Mouse (Mus musculus) kidney, embryonic 15.5 days (tissue): ENCODE data around the gene Disp3. TPM values are rescaled to one million over a fixed set of nuclear protein-coding genes. Genes with fewer than 3 reads are reported as not detected.
A peak's percentile ranks its signal among the peaks of the same experiment; 100 is the strongest.

Source experiments
- ATAC-seq: fragments of 200-750 bp; cut with Nextera tagmentation; replicated peaks from 2 replicates; pipeline ENCODE4 v1.8.0; 2017; ENCODE audit warnings: moderate TSS enrichment; ENCODE audit not compliant: low FRiP score
- H3K27ac ChIP-seq: fragments of 300-500 bp; sonication (generic); 2 replicates; pipeline ENCODE4 v1.5.1; 2015; ENCODE audit warnings: mild to moderate bottlenecking, inconsistent platforms
- H3K27me3 ChIP-seq: fragments of 300-500 bp; sonication (generic); 2 replicates; pipeline ENCODE4 v1.6.1; 2015; ENCODE audit warnings: inconsistent platforms
- H3K36me3 ChIP-seq: fragments of 300-500 bp; sonication (generic); 2 replicates; pipeline ENCODE4 v1.6.1; 2015; ENCODE audit warnings: inconsistent platforms
- H3K4me1 ChIP-seq: fragments of 300-500 bp; sonication (generic); 2 replicates; pipeline ENCODE4 v1.6.1; 2015; ENCODE audit warnings: inconsistent platforms
- H3K4me2 ChIP-seq: fragments of 300-500 bp; sonication (generic); 2 replicates; pipeline ENCODE4 v1.6.1; 2015; ENCODE audit warnings: moderate library complexity, mild to moderate bottlenecking, inconsistent platforms
- H3K4me3 ChIP-seq: fragments of 300-500 bp; sonication (generic); replicated peaks from 2 replicates; pipeline ENCODE4 v1.5.1; 2015; ENCODE audit warnings: mild to moderate bottlenecking, inconsistent platforms
- H3K9ac ChIP-seq: fragments of 300-500 bp; sonication (generic); 2 replicates; pipeline ENCODE4 v1.6.1; 2015; ENCODE audit warnings: mild to moderate bottlenecking, inconsistent platforms
- H3K9me3 ChIP-seq: fragments of 300-500 bp; sonication (generic); replicated peaks from 2 replicates; pipeline ENCODE4 v1.6.1; 2016; ENCODE audit warnings: inconsistent platforms
- WGBS: fragments of 180-500 bp; shearing (Covaris S2); methylation state at CpG from one replicate; pipeline ENCODE4 v1.1.7; 2015; ENCODE audit warnings: mixed read lengths; 5-methylcytosine and 5-hydroxymethylcytosine counted together
- polyA plus RNA-seq: library from polyadenylated mRNA; unstranded; fragments of >200 nt; fragmentation: Nextera tagmentation; extraction: Ambion mirVana; gene quantifications from 2 replicates; pipeline ENCODE4 v1.2.1, GENCODE M21; 2015

Gene Disp3
- polyA plus RNA-seq, 1 experiment from 2014 or later: 0.19 TPM

GRCm38 (mm10) chr4:148204873-148205232 is 82.9 kb downstream of the Disp3 start:
- no peak for ATAC-seq

GRCm38 (mm10) chr4:148204061-148204872 is 83.5 kb downstream of the Disp3 start:
- WGBS: 60% methylated on average over 15 of the region's 15 CpGs
- no peaks in the 10 kb centered on the region for H3K9me3 ChIP-seq
- peak; percentile 70; the same call in 1 of the 2 replicates for ATAC-seq

More at GRCm38 (mm10) chr4:148204873-148205232, 82.9 kb downstream of the Disp3 start:
- Histone ChIP-seq H3K4me1 (0 out of 2 replicates have a peak, but pooled peaks cover 4% of the 10 kb centered on the region), H3K27ac (no peak overlapping the region), H3K4me3 (no peak overlapping the region), H3K9ac (no peak overlapping the region), H3K9me3 (no peaks in the 10 kb centered on the region), H3K4me2 (no peak overlapping the region), H3K27me3 (no peaks in the 10 kb centered on the region), H3K36me3 (no peaks in the 10 kb centered on the region)
- WGBS: 61% methylated on average over 6 of the region's 6 CpGs

GRCm38 (mm10) chr4:148203557-148203956 is 84.2 kb downstream of the Disp3 start:
- peaks cover 7% of the 10 kb centered on the region; the same call in 1 of the 2 replicates for H3K27me3 ChIP-seq
- no peak overlapping the region for H3K9ac ChIP-seq
- no peak overlapping the region for H3K4me3 ChIP-seq
- H3K27ac ChIP-seq: no peak overlapping the region
- no peak for ATAC-seq
- H3K9me3 ChIP-seq: no peaks in the 10 kb centered on the region
- no peak overlapping the region for H3K4me2 ChIP-seq
- 86% methylated on average over 2 of the region's 2 CpGs for WGBS
- H3K4me1 ChIP-seq: 0 out of 2 replicates have a peak, but pooled peaks cover 4% of the 10 kb centered on the region
- no peaks in the 10 kb centered on the region for H3K36me3 ChIP-seq

More at GRCm38 (mm10) chr4:148204061-148204872, 83.5 kb downstream of the Disp3 start:
- H3K4me3 ChIP-seq: no peak overlapping the region
- H3K36me3 ChIP-seq: no peaks in the 10 kb centered on the region
- H3K9ac ChIP-seq: no peak overlapping the region
- no peaks in the 10 kb centered on the region for H3K27me3 ChIP-seq
- no peak overlapping the region for H3K4me2 ChIP-seq
- H3K27ac ChIP-seq: no peak overlapping the region
- 0 out of 2 replicates have a peak, but pooled peaks cover 4% of the 10 kb centered on the region for H3K4me1 ChIP-seq

- Histone ChIP-seq H3K9ac (no peak overlapping the region), H3K9me3 (no peaks in the 10 kb centered on the region)
Measured at GRCm38 (mm10) chr4:148198721-148199120, 89.0 kb downstream of the Disp3 start.

GRCm38 (mm10) chr4:148194400-148194799 is 93.4 kb downstream of the Disp3 start:
- H3K4me2 ChIP-seq: no peak overlapping the region
- H3K4me3 ChIP-seq: no peak overlapping the region
- H3K27ac ChIP-seq: no peak overlapping the region
- no peak for ATAC-seq
- peaks cover 9% of the 10 kb centered on the region; the same call in 1 of the 2 replicates for H3K27me3 ChIP-seq
- peaks cover 11% of the 10 kb centered on the region; the same call in 1 of the 2 replicates for H3K4me1 ChIP-seq
- H3K9me3 ChIP-seq: no peaks in the 10 kb centered on the region
- no peak overlapping the region for H3K9ac ChIP-seq
- H3K36me3 ChIP-seq: no peaks in the 10 kb centered on the region

More at GRCm38 (mm10) chr4:148198721-148199120, 89.0 kb downstream of the Disp3 start:
- peaks cover 9% of the 10 kb centered on the region; the same call in 1 of the 2 replicates for H3K27me3 ChIP-seq
- no peak for ATAC-seq
- no peak overlapping the region for H3K4me2 ChIP-seq
- H3K4me3 ChIP-seq: no peak overlapping the region
- 28% methylated on average over 10 of the region's 10 CpGs for WGBS
- H3K27ac ChIP-seq: no peak overlapping the region
- no peaks in the 10 kb centered on the region for H3K36me3 ChIP-seq
- H3K4me1 ChIP-seq: 0 out of 2 replicates have a peak, but pooled peaks cover 6% of the 10 kb centered on the region

GRCm38 (mm10) chr4:148192707-148193245 is 95.0 kb downstream of the Disp3 start:
- Histone ChIP-seq H3K9me3 (no peaks in the 10 kb centered on the region), H3K27me3 (no peaks in the 10 kb centered on the region), H3K4me3 (no peak overlapping the region), H3K4me1 (peaks cover 11% of the 10 kb centered on the region; the same call in 1 of the 2 replicates), H3K27ac (no peak overlapping the region), H3K9ac (no peak overlapping the region), H3K4me2 (no peak overlapping the region), H3K36me3 (no peaks in the 10 kb centered on the region)
- no peak for ATAC-seq
- WGBS: 32% methylated on average over 11 of the region's 11 CpGs

Other genes starting within 250 kb of the Disp3 start
- 6.4 and 6.6 TPM in 2 replicates for gene Clcn6, start 249.1 kb downstream of the Disp3 start, polyA plus RNA-seq
- gene Mthfr, start 248.9 kb downstream of the Disp3 start, polyA plus RNA-seq: 23.6 and 24.1 TPM in 2 replicates
- 20.6 and 24.4 TPM in 2 replicates for gene Agtrap, start 199.9 kb downstream of the Disp3 start, polyA plus RNA-seq
- 65.5 and 69.8 TPM in 2 replicates for gene Mad2l2, start 157.6 kb downstream of the Disp3 start, polyA plus RNA-seq
- 0.46 and 0.62 TPM in 2 replicates for gene Draxin, start 157.3 kb downstream of the Disp3 start, polyA plus RNA-seq
- 15.5 and 19.9 TPM in 2 replicates for gene Fbxo6, start 135.8 kb downstream of the Disp3 start, polyA plus RNA-seq
- gene Fbxo44, start 127.5 kb downstream of the Disp3 start, polyA plus RNA-seq: 11.8 and 13.6 TPM in 2 replicates
- gene Fbxo2, start 127.3 kb downstream of the Disp3 start, polyA plus RNA-seq: 1.7 and 2.1 TPM in 2 replicates
- gene Ubiad1, start 156.8 kb upstream of the Disp3 start, polyA plus RNA-seq: 24.9 and 26.8 TPM in 2 replicates
- gene Mtor, start 160.6 kb upstream of the Disp3 start, polyA plus RNA-seq: 19.5 and 20.0 TPM in 2 replicates
- gene Angptl7, start 212.5 kb upstream of the Disp3 start, polyA plus RNA-seq: 1.4 and 3.8 TPM in 2 replicates